Mouse (Mus musculus): ENCODE results near the gene Cd81. TPM values are rescaled to one million over a fixed set of nuclear protein-coding genes. Genes with fewer than 3 reads are reported as not detected.
A peak's percentile ranks its signal among the peaks of the same experiment; 100 is the strongest.

The Cd81 gene
- polyA plus RNA-seq, 1 experiment, result 684 TPM

- Histone ChIP-seq H3K4me1 (ENCODE audit: control insufficient read depth, insufficient read depth, low read length) (peaks cover 4% of the 10 kb centered on the region), H3K4me3 (ENCODE audit: insufficient read depth, low read length) (no peak overlapping the region), H3K27ac (ENCODE audit: insufficient read depth, low read length) (no peak overlapping the region)
- TF ChIP-seq POLR2A (IDR thresholded peaks at IDR 0.05; ENCODE audit: low read depth, low read length) (no peak), CTCF (IDR thresholded peaks at IDR 0.05; ENCODE audit: borderline replicate concordance, insufficient read depth, low read length) (no peak)
These were observed 31.8 kb upstream of the Cd81 start for GRCm38 (mm10) chr7:143020764-143021163.

GRCm38 (mm10) chr7:143021356-143022164 lies 31.0 kb upstream of the Cd81 start:
- Histone ChIP-seq H3K4me3 (ENCODE audit: insufficient read depth, low read length) (no peak overlapping the region), H3K4me1 (ENCODE audit: control insufficient read depth, insufficient read depth, low read length) (peaks cover 6% of the 10 kb centered on the region), H3K27ac (ENCODE audit: insufficient read depth, low read length) (peak overlapping the region; percentile 84)
- TF ChIP-seq CTCF (IDR thresholded peaks at IDR 0.05; ENCODE audit: borderline replicate concordance, insufficient read depth, low read length), result no peak
- no peak for TF ChIP-seq POLR2A (IDR thresholded peaks at IDR 0.05; ENCODE audit: low read depth, low read length)

GRCm38 (mm10) chr7:143023499-143023898 lies 29.0 kb upstream of the Cd81 start:
- no peak for TF ChIP-seq POLR2A (IDR thresholded peaks at IDR 0.05; ENCODE audit: low read depth, low read length)
- TF ChIP-seq CTCF (IDR thresholded peaks at IDR 0.05; ENCODE audit: borderline replicate concordance, insufficient read depth, low read length), result no peak

GRCm38 (mm10) chr7:143024293-143024692 lies 28.2 kb upstream of the Cd81 start:
- Histone ChIP-seq H3K4me1 (ENCODE audit: control insufficient read depth, insufficient read depth, low read length) (peaks cover 6% of the 10 kb centered on the region), H3K4me3 (ENCODE audit: insufficient read depth, low read length) (no peak overlapping the region), H3K27ac (ENCODE audit: insufficient read depth, low read length) (no peak overlapping the region)
- TF ChIP-seq POLR2A (IDR thresholded peaks at IDR 0.05; ENCODE audit: low read depth, low read length) (no peak), CTCF (IDR thresholded peaks at IDR 0.05; ENCODE audit: borderline replicate concordance, insufficient read depth, low read length) (no peak)

More at GRCm38 (mm10) chr7:143023499-143023898, 29.0 kb upstream of the Cd81 start:
- Histone ChIP-seq H3K4me1 (ENCODE audit: control insufficient read depth, insufficient read depth, low read length) (peaks cover 6% of the 10 kb centered on the region), H3K4me3 (ENCODE audit: insufficient read depth, low read length) (no peak overlapping the region), H3K27ac (ENCODE audit: insufficient read depth, low read length) (no peak overlapping the region)

- Histone ChIP-seq H3K4me1 (ENCODE audit: control insufficient read depth, insufficient read depth, low read length) (peaks cover 6% of the 10 kb centered on the region), H3K4me3 (ENCODE audit: insufficient read depth, low read length) (no peak overlapping the region), H3K27ac (ENCODE audit: insufficient read depth, low read length) (peak overlapping the region; percentile 68; the same call in 1 of the 2 replicates)
- no peak for TF ChIP-seq POLR2A (IDR thresholded peaks at IDR 0.05; ENCODE audit: low read depth, low read length)
- no peak for TF ChIP-seq CTCF (IDR thresholded peaks at IDR 0.05; ENCODE audit: borderline replicate concordance, insufficient read depth, low read length)
These were observed 27.0 kb upstream of the Cd81 start for GRCm38 (mm10) chr7:143025496-143025895.

GRCm38 (mm10) chr7:143027196-143027595 lies 25.3 kb upstream of the Cd81 start:
- H3K4me3 ChIP-seq (ENCODE audit: insufficient read depth, low read length), result no peak overlapping the region
- no peak overlapping the region for H3K27ac ChIP-seq (ENCODE audit: insufficient read depth, low read length)
- TF ChIP-seq CTCF (IDR thresholded peaks at IDR 0.05; ENCODE audit: borderline replicate concordance, insufficient read depth, low read length) (no peak), POLR2A (IDR thresholded peaks at IDR 0.05; ENCODE audit: low read depth, low read length) (no peak)
- peaks cover 12% of the 10 kb centered on the region for H3K4me1 ChIP-seq (ENCODE audit: control insufficient read depth, insufficient read depth, low read length)

GRCm38 (mm10) chr7:143031816-143032215 lies 20.7 kb upstream of the Cd81 start:
- H3K4me3 ChIP-seq (ENCODE audit: insufficient read depth, low read length), result no peak overlapping the region
- peaks cover 11% of the 10 kb centered on the region for H3K4me1 ChIP-seq (ENCODE audit: control insufficient read depth, insufficient read depth, low read length)

GRCm38 (mm10) chr7:143033581-143033980 lies 19.0 kb upstream of the Cd81 start:
- TF ChIP-seq POLR2A (IDR thresholded peaks at IDR 0.05; ENCODE audit: low read depth, low read length), result no peak
- TF ChIP-seq CTCF (IDR thresholded peaks at IDR 0.05; ENCODE audit: borderline replicate concordance, insufficient read depth, low read length), result no peak
- peaks cover 14% of the 10 kb centered on the region for H3K4me1 ChIP-seq (ENCODE audit: control insufficient read depth, insufficient read depth, low read length)
- 0 out of 2 replicates have a peak overlapping the region, but pooled peaks have one; percentile 19 for H3K27ac ChIP-seq (ENCODE audit: insufficient read depth, low read length)
- no peak overlapping the region for H3K4me3 ChIP-seq (ENCODE audit: insufficient read depth, low read length)

More at GRCm38 (mm10) chr7:143031816-143032215, 20.7 kb upstream of the Cd81 start:
- peak overlapping the region; percentile 53; the same call in 1 of the 2 replicates for H3K27ac ChIP-seq (ENCODE audit: insufficient read depth, low read length)
- TF ChIP-seq CTCF (IDR thresholded peaks at IDR 0.05; ENCODE audit: borderline replicate concordance, insufficient read depth, low read length), result no peak

- Histone ChIP-seq H3K27ac (ENCODE audit: insufficient read depth, low read length) (peak overlapping the region; percentile 79), H3K4me1 (ENCODE audit: control insufficient read depth, insufficient read depth, low read length) (peaks cover 16% of the 10 kb centered on the region)
- TF ChIP-seq POLR2A (IDR thresholded peaks at IDR 0.05; ENCODE audit: low read depth, low read length) (no peak), CTCF (IDR thresholded peaks at IDR 0.05; ENCODE audit: borderline replicate concordance, insufficient read depth, low read length) (no peak)
These were observed 18.4 kb upstream of the Cd81 start for GRCm38 (mm10) chr7:143034112-143034511.

More at GRCm38 (mm10) chr7:143034112-143034511, 18.4 kb upstream of the Cd81 start:
- no peak overlapping the region for H3K4me3 ChIP-seq (ENCODE audit: insufficient read depth, low read length)

All from embryonic fibroblast, embryonic 13.5 days (primary cell).